Mouse (Mus musculus): Measurements from ENCODE around the gene Slc5a11.

The Slc5a11 gene

DNA sequence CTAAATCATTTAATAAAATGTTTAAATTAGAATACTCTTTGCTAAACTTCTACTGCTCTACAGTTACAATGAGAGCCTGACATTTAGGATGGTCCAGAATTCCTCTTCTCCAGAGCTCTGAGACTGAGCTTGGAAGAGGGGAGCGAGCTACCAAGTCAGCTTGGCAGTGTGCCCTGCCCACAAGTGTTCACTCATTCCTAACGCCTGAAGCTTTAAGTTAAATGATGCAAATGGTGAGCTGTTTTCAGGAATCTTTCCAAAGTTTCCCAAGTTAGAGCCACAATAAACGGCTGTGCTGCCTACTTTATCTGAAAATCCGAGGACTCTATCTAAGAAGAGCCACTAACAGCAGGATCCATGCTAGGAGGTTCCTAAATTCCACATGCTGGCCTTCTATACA is 69.2 kb downstream of the Slc5a11 start:
- no peak for DNase-seq (ENCODE audit: low spot score)

DNA sequence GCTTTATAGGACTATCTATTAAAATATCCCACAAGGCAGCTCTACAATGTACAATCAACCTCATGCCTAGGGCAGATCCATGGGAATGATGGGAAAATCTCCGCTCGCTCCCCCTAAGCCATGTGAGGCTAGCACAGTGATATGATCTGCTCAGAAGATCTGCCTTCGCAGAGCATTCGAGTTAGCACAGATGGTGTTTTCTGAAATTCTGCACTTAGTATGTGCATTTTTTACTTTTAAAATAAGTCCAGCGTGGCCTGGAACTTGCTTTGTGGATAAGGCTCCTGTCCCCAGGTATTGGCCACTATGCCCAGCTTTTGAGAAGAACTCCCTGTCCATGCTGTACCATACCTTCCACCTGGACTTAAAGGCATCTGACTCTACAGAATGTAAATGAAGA is 71.3 kb downstream of the Slc5a11 start:
- no peak for DNase-seq (ENCODE audit: low spot score)

DNA sequence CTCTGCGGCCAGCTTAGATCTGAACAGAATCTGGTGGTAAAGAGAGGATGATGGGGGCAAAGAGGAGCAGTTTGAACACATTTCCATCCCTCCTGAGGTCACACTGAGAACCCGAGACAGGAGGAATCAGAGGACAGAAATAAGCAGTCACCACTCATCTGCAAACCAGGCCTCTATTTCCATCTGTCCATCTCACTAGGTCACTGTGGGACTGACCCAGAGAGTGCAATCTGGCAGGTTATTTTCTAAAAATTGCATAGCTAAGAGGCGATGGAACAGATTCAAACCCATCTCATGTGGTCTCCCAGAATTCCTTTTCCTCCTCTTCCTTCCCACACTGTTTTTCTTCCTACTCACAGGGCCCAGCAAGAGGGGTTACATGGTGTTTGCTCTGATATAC is 73.3 kb downstream of the Slc5a11 start:
- no peak for DNase-seq (ENCODE audit: low spot score)

DNA sequence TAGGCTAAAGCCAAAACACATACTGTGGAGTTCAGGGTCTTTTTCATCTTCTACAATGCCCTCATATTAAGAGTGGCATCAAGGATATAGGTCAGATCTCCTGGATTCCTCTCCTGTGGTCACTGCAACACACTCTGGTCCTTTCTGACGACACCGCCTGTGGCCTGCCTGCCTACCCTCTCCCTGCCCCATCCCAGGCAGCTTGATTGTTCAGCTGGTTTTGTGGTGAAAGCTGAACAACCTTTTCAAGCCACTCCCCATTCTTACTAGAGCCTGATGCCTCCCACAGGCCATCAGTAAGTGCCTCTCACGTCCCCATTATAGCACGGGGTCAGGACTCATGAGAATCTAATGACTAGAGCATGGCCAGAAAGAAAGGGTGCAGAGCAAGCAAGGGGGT is 74.6 kb downstream of the Slc5a11 start:
- DNase-seq (ENCODE audit: low spot score), result no peak

DNA sequence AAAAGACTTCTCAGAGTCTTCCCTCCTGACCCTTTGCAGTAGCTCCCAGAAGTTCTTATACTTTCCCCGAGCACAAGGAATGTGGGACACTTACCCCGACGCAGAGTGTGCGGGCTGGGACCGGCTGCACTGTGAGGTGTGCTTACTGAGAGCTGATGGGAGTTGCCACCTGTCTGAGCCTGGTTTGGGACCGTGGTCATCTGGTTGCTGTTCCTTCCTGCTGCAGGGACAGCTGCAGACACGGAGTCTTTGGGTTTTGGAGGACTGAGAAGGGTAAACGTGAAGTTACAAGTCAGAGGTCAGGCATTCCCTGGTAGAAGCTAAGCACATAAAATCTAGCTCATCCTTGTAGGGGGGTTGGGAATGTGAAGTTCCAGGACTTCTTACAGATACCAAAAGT is 77.4 kb downstream of the Slc5a11 start:
- DNase-seq (ENCODE audit: low spot score), result no peak

DNA sequence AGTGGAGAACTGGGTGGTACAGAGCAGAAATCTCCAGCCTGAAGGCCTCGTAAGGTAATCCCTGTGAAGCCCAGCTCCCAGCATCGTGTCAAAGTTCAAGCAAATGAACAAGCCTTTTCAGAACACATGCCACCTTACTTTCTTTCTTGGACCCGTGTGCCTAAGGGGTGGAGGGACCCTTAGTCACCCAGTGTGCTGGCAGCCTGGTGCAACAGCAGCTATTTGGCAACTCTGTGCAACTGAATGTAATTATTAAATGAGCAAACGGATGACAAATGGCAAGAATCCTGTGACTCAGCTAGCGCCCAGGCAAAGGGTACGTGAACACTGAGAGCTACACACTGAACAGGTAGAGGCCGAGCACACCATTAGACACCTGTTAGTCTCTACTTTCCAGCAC is 79.3 kb downstream of the Slc5a11 start:
- no peak for DNase-seq (ENCODE audit: low spot score)

DNA sequence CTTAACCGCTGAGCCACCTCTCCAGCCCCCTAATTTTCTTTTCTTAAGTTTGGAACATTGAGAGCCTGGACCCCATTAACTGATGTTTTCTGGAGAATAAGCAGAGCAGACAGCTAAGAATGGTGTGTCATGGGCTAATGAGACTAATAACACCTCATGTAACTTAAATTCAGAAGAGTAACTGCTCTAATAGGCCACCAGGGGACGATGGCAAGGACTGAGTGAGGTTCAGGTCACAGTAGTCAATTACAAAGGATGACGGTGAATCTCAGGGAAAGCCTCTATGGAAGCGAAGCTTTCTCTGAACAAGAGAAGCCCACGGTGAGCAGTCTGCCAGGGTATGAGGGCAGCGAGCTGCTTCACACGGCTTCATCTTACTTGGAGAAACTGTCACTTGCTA is 80.8 kb downstream of the Slc5a11 start:
- DNase-seq (ENCODE audit: low spot score), result no peak

DNA sequence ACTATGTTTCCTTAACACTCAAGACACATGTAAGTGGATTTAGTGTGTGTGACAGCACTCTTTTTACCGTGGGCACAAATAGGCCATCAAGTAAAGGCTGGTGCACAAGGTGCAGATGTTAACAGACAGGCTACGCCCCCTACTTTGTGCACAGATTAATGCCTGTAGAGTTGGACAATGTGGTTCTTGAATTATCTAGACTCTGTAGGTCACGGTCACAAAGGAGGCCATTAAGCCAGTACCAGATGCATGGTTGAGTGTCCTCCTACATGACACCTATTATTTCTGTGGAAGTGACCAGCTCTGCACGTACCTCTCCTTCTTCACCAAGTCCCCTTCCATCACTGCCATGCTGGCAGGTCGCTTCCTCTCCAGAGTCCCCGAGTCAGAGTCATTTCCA is 81.5 kb downstream of the Slc5a11 start:
- DNase-seq (ENCODE audit: low spot score), result no peak

DNA sequence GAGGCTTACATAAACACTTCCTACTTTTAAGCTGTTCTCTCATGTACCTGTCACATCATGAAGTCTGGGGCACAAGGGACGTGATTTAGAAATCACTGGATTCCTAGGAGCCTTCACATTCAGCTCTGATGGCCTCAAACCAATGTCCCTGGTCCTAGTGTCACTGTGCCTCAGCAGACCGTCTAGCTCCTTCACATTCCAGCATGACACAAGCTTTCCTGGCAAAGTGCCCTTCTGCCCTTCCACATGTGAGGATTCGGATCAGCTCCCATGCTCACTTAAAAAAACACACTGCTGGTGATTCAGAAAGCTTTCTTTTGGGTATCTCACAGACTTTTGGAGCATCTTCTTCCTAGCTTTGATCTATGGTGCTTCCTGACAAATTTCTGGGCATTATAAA is 83.6 kb downstream of the Slc5a11 start:
- DNase-seq (ENCODE audit: low spot score), result no peak

DNA sequence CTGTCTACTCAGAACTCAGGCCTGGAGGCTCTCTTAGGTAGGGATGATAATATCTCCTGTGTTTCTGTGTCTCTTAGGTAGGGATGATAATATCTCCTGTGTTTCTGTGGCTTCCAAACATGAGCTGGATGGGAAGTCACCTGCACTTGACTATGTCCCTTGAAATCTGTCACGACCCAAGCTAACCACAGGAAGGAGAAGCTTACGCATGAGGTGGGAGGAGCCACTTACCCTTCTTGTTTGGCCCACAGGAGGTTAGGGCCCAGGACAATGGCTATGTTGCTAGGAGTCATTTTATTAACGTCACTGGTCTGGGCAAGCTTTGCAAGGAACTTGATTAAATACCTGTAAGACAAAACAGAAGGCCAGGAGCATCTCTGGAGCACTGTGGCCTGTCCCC is 85.7 kb downstream of the Slc5a11 start:
- no peak for DNase-seq (ENCODE audit: low spot score)

DNA sequence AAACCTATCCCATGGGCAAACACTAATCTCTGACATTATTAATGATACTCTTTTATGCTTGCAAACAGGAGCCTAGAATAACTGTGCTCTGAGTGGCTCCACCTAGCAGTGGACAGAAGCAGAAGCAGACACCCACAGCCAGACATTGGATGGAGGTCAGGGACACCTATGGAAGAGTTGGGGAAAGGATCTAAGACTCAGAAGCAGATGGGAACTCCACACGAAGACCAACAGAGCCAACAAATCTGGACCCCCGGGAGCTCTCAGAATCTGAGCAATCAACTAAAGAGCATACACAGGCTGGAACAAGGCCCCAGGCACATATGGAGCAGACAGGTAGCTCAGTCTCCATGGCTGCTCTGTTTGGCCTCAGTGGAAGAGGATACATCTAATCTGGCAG is 90.8 kb downstream of the Slc5a11 start:
- DNase-seq (ENCODE audit: low spot score), result no peak

DNA sequence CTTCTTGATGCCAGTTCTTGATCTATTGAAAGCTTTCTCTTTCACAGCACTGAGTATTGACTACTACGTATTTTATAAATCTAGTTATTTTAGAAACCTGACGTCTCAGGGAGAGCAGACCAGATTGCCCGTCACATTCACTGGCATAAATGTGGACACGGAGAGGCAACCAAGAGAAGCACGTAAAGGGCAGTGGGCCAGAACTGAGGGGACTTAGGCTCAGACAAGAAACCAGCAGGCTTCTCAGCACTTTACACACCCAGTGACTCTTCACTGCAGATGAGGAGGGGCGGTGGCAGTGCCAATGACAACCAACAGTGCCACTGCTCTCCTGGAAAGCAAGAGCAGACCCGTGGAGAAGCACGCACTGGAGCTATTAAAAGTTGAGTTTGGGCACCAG is 92.7 kb downstream of the Slc5a11 start:
- DNase-seq (ENCODE audit: low spot score), result no peak

DNA sequence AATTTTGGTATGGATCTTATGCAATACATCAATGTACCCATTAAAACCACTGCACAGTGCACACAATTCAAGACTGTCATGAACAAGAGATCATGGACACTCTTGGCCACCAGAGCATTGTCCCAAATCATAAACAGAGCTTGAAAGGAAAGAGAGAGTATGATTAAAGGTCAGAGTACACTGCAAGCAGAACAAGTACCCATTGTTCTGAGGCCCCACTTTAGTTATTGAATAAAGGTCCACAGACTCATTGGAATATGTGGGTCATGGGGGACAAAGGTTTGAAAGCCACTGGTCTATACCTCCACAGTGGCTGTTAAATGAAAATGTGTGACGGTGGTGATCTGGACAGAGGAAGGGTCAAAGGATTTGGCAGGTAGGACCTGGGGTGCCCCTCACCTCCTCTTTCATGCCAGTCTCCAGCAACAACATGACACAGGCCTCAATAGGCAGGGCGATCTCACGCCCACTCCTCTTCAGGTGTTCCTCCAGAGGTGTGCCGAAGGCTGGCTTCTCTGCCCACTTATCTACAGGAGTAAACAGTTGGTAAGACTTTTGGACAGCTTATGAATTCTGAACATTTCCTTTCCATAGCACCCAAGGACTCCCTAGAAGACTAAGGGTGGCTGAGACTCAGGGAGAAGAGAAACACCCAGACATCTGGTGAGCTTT is 93.4 kb downstream of the Slc5a11 start:
- no peak for DNase-seq (ENCODE audit: low spot score)

DNA sequence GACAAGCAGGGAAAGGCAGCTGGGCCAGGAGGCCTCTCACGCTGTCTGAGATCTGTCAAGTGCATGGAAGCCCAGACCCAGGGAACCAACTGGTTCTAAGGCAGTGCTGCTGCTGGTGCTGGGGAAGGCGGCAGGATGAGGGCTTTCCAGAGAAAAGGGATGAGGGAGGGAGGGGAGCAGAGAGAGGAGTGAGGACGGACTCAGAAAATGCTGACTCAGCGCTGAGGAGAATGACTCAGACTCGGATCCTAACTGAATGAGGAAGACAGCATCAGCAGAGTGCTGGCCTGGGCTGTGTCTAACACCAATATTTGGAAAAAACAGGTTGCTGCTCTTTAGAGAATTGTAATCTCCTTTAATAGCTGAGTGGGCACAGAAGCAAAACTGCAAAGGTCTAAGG is 97.3 kb downstream of the Slc5a11 start:
- no peak for DNase-seq (ENCODE audit: low spot score)

DNA sequence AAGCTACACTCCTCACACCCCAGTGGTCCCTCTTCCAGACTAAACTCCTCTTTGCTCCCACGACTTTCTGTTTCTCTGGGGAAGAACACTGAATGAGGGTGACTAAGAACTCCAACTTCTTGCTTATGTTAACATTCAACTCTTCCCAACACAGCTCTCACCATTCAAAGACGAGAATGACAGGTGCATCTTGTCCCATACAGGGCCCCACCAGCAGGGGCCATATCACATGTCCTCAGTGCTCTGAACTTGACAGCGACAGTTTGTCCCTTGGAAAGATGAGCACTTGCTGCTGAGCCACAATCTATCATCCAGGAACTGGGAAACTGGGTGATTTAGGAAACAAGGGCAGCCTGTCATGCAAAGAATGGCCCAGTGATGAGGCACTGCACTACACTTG is 98.2 kb downstream of the Slc5a11 start:
- no peak for DNase-seq (ENCODE audit: low spot score)

DNA sequence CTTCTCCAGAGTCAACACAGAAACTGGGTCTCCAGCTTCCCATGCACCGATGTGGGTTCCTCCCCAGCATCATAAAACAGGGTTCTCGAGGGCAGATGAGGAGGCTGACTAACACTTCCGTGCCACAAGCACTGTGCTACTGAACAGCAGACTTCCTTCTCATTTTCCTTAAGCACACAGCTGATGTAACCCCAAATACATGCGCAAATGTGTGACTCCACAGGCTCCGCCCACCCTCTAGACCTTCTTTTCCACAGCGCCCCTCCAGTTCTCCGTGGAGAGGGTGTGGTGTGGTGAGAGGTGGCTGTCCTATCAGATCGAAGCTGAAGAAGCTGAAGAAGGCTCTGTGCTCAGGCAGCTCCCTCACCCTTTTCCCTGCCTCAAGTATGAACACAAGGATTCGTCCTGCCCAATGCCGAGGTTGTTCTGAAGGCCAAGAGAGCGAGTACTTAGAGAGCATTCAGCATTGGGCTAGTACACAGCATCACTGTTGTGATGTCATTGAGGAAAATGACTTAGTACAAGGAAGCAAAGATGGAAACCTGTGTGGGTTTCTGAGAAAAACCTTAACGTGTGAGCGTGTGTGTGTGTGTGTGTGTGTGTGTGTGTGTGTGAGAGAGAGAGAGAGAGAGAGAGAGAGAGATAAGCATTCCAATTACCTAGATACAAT is 108.0 kb downstream of the Slc5a11 start:
- DNase-seq (ENCODE audit: low spot score), result no peak

All from layer of hippocampus, adult 9-10 months (tissue).